Mouse (Mus musculus) small intestine, adult 2 months (tissue): ENCODE results near the gene Gnmt.

Experiments used
- CTCF ChIP-seq: fragments of 200-500 bp; IDR thresholded peaks from 2 replicates; pipeline ENCODE4 v1.5.1; 2012; ENCODE audit warnings: low read depth, mild to moderate bottlenecking, control low read depth, inconsistent platforms, low read length, moderate library complexity, mixed read lengths; ENCODE audit not compliant: insufficient replicate concordance, insufficient read length; ENCODE audit errors: extremely low read depth
- POLR2A ChIP-seq: fragments of 200-500 bp; IDR thresholded peaks from 2 replicates; pipeline ENCODE4 v1.6.1; 2012; ENCODE audit warnings: low read depth, mild to moderate bottlenecking, control low read depth, inconsistent platforms, low read length, moderate library complexity

- TF ChIP-seq POLR2A (no peak), CTCF (no peak)
These were observed 42.1 kb upstream of the Gnmt start for GRCm38 (mm10) chr17:46771025-46771424.
